Mouse (Mus musculus): ENCODE measurements around the gene Pcsk4. TPM values are rescaled to one million over a fixed set of nuclear protein-coding genes. Genes with fewer than 3 reads are reported as not detected.
A peak's percentile ranks its signal among the peaks of the same experiment; 100 is the strongest.
"Not testable (repeated sequence)": the region's sequence is repeated elsewhere in the genome, so short reads cannot be mapped to it uniquely, and the experiment has no call there.

The Pcsk4 gene
- total RNA-seq, 4 experiments from 2014 or later, result 0.67 to 1.1 (median 0.91) TPM

- peak; percentile 58 to 78 for DNase-seq (ENCODE audit: low spot score in 2 of 2)
Measured at GRCm38 (mm10) chr10:80348244-80348781, 19.0 kb upstream of the Pcsk4 start, which contains the start of gene Adamtsl5. TSS of gene Adamtsl5 (minus strand) at chr10:80348412.

- DNase-seq (ENCODE audit: low spot score in 2 of 2), result peak in 1 of 2 experiments; percentile 58
Measured at GRCm38 (mm10) chr10:80347514-80347967, 18.2 kb upstream of the Pcsk4 start.

- DNase-seq (ENCODE audit: low spot score in 2 of 2), result not testable (repeated sequence)
Measured at GRCm38 (mm10) chr10:80345929-80346328, 16.6 kb upstream of the Pcsk4 start.

- DNase-seq (ENCODE audit: low spot score in 2 of 2), result no peak
Measured at GRCm38 (mm10) chr10:80345122-80345521, 15.8 kb upstream of the Pcsk4 start.

GRCm38 (mm10) chr10:80344131-80344661, 14.9 kb upstream of the Pcsk4 start:
- DNase-seq (ENCODE audit: low spot score in 2 of 2), result peak in 1 of 2 experiments; percentile 64

GRCm38 (mm10) chr10:80343425-80343895, 14.2 kb upstream of the Pcsk4 start:
- DNase-seq (ENCODE audit: low spot score in 2 of 2), result no peak

GRCm38 (mm10) chr10:80342749-80343424, 13.6 kb upstream of the Pcsk4 start:
- no peak for DNase-seq (ENCODE audit: low spot score in 2 of 2)

- DNase-seq (ENCODE audit: low spot score in 2 of 2), result no peak
Measured at GRCm38 (mm10) chr10:80342305-80342748, 13.0 kb upstream of the Pcsk4 start.

- DNase-seq (ENCODE audit: low spot score in 2 of 2), result no peak
Measured at GRCm38 (mm10) chr10:80341491-80342304, 12.4 kb upstream of the Pcsk4 start.

- no peak for DNase-seq (ENCODE audit: low spot score in 2 of 2)
Measured at GRCm38 (mm10) chr10:80341026-80341425, 11.7 kb upstream of the Pcsk4 start.

GRCm38 (mm10) chr10:80339941-80340750, 10.8 kb upstream of the Pcsk4 start:
- DNase-seq (ENCODE audit: low spot score in 2 of 2), result peak; percentile 82 to 83

GRCm38 (mm10) chr10:80336263-80336662, 7.0 kb upstream of the Pcsk4 start:
- no peak for DNase-seq (ENCODE audit: low spot score in 2 of 2)

GRCm38 (mm10) chr10:80332525-80332989, 3.3 kb upstream of the Pcsk4 start:
- DNase-seq (ENCODE audit: low spot score in 2 of 2), result no peak

- no peak for DNase-seq (ENCODE audit: low spot score in 2 of 2)
Measured at GRCm38 (mm10) chr10:80331636-80332524, 2.6 kb upstream of the Pcsk4 start.

GRCm38 (mm10) chr10:80330888-80331287, 1.6 kb upstream of the Pcsk4 start:
- DNase-seq (ENCODE audit: low spot score in 2 of 2), result no peak

- no peak for DNase-seq (ENCODE audit: low spot score in 2 of 2)
Measured at GRCm38 (mm10) chr10:80330084-80330483, 786 bp upstream of the Pcsk4 start.

- DNase-seq (ENCODE audit: low spot score in 2 of 2), result no peak
Measured at GRCm38 (mm10) chr10:80325045-80325444, 4.3 kb downstream of the Pcsk4 start.

- no peak for DNase-seq (ENCODE audit: low spot score in 2 of 2)
Measured at GRCm38 (mm10) chr10:80324120-80325037, 4.9 kb downstream of the Pcsk4 start.
